Mouse (Mus musculus): ENCODE measurements around the gene Rab40b.
"Not testable (repeated sequence)": the region's sequence is repeated elsewhere in the genome, so short reads cannot be mapped to it uniquely, and the experiment has no call there.

Gene Rab40b

DNA sequence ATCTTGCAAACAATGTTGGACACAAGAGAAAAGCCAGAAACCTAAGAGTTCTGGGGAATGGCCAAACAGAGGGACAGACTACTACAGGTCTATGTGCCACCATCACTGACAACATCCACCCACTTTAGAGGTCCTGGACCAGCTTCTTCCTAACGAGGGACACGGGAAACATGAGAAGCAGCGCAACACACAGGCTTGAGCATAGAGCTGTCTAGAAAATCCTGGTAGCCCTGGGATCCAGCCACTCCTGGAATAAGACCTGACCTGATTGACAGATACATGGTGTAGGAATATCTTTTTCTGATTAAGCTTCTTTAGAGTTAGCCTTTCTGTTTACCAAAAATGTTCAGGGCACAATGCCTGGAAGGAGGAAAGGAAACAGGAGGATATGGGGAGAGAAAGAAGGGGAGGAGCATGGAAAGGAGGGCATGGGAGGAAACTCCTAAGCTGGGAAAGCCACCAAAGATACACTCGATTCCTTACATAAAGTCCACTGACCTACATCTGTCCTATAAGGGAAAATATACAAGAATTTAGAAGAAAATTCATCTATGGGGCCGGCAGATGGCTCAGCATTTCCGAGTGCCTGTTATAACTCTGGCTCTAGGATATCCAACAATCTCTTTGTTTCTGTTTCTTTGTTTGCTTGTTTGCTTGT is 17.6 kb downstream of the Rab40b start:
- intact Hi-C loops (cut with DNase I) = no loop called here

DNA sequence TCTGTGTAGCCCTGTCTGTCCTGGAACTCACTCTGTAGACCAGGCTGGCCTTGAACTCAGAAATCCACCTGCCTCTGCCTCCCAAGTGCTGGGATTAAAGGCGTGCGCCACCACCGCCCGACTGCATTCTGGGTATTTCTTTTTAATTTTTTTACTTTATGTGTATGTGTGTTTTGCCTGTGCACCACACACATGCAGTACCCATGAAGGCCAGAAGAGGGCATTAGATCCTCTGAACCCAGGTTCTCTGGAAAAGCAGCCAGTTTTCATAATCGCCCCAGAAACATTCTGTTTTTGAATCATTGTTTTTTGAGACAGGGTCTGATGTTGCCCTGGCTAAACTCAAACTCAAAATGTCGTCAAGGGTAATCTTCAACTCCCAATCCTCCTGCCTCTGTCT is 18.4 kb downstream of the Rab40b start:
- intact Hi-C loops (cut with DNase I) = no loop called here

DNA sequence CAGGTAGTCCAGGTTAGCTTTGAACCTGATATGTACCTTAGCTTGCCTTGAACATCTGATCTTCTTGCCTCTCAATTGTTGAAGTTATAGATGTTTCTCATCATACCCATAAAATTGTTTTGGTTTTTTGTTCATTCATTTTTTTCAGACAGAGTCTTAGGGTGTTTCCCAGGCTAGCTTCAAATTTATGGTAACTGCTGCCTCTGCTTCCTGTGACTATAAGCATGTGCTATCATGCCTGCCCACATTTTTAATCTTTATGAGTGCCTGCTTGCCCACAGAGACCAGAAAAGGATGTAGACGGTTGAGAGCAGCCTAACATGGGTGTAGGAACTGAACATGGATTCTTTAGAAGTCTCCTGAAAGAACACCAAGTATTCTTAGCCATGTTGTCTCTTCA is 19.3 kb downstream of the Rab40b start:
- intact Hi-C loops (cut with DNase I) = no loop called here

DNA sequence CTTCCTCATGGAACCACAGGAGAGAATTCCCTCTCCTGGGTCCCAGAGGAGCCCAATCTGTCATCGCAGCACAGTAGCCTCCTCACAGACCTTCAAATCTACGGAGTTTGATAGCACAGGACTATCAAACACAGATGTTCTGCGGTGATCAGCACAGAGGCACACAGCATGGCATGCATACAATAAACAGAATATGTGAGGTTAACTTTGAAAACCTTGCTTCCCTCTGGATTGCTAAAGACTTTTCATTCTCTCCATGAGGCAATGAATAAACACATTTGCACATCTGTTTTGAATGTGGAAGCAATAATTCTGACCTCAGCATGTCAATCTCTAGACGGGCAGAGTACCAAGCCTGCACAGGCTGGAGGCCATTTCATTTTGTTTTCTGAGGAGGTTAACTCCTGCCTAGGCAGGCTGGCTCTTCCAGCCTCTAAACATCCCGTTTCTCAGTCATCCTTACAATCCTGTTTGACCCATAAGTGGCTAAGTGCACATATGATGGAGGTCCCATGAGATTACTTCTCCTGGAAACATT is 20.8 kb downstream of the Rab40b start:
- intact Hi-C loops (cut with DNase I) = no loop called here

DNA sequence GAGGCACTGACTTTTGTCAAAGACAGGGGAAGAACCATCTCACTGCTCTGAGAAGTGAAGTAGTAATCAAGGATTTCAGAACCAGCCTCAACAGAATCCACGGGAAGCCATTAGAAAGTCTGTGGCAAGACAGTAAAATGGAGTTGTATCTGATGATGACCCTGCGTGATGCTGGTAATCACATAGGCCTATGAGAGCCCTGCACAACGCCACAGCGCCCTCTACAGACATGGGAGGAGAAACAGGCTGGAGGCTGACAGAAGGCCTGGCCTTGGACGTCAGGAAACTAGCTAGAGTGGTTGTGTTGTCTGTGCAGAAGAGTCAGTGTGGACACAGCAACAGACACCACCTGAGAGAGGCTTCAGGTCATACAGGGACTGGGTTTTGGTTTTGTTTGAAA is 25.8 kb downstream of the Rab40b start:
- intact Hi-C loops (cut with DNase I) = no loop called here

DNA sequence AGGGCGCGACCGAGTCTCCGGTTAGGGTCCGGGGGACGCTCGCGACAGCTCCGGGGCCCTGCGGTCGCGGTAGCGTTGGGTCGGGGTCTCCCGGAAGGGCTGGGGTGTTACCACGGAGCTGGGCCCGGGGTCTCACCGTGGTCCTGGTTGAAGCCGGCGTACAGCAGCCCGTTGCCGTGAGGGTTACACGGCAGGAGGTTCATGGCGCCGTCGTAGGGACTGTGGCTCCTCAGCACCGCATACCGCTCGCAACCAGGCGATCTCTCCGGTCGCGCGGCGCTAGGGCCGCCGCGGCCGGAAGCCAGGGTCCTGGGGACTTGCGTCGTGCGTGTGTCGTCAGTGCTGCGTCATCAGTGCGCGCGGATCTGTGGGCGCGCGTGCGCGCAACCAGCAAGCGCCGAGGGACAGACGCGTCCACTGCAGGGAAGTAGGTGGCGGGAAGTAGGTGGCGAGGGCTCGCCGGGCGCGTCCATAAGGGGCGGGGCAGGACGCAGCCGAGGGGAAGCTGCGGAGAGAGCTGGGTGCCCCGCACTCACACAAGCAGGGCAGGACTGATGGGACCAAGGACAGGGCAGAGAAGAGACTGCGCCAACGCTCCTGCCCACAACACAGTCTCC is 33.9 kb downstream of the Rab40b start, which contains the start of gene Wdr45b:
Gene Wdr45b (minus strand): TSS at position 355 of the 617 bp plus-strand sequence.
- intact Hi-C loops (cut with DNase I) = no loop called here

DNA sequence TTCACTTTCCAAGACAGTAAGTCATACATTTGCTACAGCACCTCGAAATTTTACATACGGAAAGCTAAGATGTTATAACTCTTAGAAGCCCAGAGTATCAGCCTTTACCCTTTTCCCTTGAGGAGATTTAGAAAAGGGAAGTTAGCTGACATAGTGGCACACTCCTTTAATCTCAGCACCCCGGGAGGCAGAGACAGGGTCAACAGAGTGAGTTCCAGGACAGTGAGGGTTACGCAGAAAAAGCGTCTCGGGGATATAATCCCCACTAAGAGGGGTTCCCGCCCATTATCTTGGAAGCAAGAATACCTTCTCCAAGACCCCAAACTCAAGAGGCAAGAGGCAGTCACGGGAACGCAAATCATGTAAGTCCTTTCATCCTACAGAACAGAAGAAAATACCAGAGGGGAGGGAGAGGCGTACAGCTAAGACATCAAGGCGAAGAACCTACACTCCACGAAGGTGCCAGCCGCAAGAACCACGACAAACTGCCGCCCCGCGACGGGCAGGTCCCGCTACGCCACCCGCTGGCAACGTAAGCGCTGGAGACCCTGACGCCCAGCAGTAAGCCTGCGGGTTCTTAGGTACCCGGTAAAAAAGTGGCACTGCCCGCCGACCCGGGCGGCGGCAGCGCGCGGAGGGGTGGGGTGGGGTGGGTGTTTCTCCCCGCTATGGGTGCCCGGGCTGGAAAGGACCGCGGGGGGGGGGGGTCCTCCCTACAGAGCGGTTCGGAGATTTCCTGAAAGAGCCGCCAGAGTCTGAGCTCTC is 34.5 kb downstream of the Rab40b start:
- intact Hi-C loops (cut with DNase I) = no loop called here

DNA sequence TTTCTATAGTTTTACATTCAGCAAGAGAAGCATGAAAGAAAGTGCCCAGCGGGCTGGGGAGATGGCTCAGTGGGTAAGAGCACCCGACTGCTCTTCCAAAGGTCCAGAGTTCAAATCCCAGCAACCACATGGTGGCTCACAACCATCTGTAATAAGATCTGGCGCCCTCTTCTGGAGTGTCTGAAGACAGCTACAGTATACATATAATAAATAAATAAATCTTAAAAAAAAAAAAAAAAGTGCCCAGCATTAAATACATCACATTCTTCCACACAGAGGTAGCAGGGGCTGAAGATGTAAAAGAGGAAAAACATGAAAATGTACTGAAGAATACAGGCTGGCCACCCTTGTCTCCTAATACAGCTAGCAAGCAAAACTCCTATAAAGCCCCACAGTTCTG is 39.3 kb downstream of the Rab40b start:
- intact Hi-C loops (cut with DNase I) = not testable (repeated sequence)

DNA sequence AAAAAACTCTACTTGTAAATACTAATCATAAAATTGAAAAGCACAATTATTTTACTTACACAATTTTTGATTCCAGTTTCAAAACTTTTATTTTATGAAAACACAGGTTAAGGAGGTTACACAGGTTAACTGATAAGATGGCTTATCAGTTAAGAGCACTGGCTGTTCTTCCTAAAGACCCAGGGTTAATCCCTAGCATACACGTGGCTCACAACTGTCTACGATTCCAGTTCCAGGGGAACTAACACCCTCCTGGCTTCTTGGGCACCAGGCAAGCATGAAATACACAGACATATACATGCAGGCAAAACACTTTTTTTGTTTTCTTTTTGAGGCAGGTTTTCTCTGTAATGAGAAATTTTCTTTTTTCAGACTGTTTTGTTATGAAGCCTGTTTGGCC is 39.9 kb downstream of the Rab40b start:
- intact Hi-C loops (cut with DNase I) = no loop called here

DNA sequence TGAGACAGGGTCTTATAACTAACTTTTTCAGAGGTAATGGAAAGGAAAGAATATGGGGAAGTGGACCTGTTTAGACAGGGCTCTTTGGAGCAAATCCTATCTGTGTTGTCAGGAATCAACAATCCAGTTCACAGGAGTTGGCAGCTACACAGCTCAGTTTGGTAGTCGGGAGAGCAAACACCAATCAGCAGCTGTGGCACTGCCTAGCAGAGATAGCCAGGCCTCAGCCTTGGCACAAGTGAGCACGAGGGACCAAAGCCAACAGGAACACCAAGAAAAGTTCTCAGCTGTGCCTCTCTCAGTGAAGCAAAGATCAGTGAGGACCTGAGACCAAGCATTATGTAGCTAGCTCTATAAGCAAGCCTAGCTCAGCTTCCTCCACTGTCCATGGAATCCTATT is 41.0 kb downstream of the Rab40b start:
- intact Hi-C loops (cut with DNase I) = no loop called here

DNA sequence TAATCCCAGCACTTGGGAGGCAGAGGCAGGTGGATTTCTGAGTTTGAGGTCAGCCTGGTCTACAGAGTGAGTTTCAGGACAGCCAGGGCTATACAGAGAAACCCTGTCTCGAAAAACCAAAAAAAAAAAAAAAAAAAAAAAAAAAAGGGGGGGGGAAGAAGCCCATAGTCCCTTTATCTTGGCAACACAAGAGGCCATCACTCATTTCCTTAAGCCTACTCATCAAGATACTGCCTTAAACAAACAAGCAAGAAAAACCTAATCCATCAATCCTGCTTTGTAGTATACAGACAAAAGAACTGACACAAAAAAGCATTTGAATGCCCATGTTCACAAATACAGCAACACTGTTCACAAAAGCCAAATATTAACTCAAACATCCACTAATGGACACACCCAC is 45.6 kb downstream of the Rab40b start:
- intact Hi-C loops (cut with DNase I) = not testable (repeated sequence)

DNA sequence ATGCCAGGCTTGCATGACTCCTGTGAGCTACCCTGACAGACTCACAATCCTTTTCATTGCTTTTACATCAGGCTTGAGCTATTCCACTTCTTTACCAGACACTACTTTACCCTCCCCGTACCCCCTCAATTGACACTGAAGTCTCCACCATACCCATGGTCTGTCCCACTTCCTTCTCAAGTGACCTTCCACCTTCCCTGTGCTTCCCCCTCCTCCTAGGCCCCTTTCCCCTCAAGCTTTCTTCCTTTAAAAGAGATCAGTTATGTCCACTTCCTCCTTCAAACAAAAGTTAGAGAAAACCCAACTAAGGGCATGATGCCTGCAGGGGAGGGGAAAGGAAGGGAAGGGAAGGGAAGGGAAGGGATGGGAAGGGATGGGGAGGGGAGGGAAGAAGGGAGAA is 47.8 kb downstream of the Rab40b start:
- intact Hi-C loops (cut with DNase I) = no loop called here

DNA sequence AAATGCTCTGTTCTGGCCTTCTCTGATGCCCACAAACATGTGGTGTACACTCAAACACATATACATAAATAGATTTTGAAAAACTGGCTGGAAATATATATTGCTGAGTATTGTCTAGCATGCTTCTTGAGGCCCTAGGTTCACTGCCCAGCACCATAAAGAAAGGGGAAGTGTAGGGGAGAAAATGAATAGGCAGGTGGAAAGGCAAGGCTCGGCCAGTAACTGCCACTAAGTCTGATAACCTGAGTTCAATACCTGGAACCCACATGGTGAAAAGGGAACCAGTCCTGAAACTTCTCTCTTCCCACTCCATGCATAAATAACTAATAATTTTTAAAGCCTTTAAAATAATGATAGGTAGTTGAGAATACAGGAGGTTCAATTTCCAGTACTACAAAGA is 48.4 kb downstream of the Rab40b start:
- intact Hi-C loops (cut with DNase I) = no loop called here

DNA sequence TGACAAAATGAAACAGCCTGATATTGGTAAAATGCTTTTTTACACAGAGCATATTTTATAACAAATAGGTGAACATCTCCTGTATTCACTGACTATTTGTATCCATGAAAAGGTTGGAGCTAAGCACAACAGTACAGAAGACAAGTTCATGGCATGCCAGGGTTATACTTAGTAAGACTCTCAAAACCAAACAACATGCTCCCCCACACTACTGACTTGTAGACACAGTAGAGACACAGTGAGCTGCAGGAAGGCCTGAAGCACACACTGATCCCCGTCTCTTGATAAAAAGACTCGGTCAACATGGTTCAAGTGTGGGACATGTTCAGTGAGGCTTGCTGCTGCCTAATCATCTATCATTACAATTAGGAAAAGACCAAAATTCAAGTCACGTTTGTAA is 56.4 kb downstream of the Rab40b start:
- intact Hi-C loops (cut with DNase I) = no loop called here

DNA sequence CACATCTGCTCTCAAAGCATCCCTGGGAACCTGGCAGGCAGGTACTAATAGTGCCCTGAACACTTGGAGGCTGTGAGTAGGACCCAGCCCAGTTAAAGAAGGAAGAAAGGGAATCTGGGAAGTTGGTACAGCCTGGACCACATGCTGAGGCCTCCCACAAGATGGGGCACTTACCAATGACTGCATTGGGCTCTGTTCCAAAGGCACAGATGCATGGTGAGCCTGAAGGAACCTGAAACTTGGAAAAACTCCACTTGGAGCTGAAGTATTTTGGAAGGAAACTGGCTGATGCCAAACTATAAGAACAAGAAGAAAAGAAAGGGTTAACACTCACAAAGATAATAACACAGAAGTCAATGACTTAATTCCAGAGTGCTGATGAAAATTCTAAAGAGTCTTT is 59.4 kb downstream of the Rab40b start:
- intact Hi-C loops (cut with DNase I) = no loop called here

DNA sequence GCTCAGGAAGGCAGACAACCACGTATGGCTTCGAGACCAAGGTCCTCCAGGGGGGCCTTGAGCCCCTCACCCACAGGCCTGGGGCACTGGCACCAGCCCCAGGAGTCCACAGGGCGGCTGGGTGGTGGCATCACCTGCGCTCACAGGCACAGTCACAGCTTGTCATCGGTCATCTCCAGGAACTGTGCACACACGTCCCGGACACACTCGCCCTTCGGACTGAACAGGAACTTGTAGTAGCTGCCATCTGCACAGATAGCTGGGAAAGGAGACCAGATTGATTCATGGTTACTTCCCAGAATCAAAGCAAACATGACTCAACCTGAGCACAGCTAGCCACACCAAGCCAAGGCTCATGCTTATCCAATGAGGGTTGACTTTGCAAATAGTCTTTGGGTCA is 59.8 kb downstream of the Rab40b start:
- intact Hi-C loops (cut with DNase I) = no loop called here

DNA sequence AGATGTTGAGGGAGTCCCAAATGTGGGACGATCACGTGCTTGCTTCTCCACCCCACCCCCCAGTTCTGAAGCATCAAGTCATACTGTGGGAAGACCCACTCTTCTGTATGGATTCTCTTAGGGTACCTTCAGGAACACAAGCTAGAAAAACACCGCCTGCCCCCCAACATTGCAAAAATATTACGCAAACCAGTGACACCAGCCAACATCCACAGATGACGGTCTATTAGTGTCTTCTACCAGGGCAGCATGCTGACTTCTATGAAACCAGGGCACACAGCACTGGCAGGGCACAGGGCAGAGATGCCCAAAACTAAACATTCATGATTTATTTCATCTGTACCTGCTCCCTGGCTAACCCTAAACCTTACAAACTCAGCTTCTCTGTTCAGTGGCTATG is 61.4 kb downstream of the Rab40b start:
- intact Hi-C loops (cut with DNase I) = no loop called here

DNA sequence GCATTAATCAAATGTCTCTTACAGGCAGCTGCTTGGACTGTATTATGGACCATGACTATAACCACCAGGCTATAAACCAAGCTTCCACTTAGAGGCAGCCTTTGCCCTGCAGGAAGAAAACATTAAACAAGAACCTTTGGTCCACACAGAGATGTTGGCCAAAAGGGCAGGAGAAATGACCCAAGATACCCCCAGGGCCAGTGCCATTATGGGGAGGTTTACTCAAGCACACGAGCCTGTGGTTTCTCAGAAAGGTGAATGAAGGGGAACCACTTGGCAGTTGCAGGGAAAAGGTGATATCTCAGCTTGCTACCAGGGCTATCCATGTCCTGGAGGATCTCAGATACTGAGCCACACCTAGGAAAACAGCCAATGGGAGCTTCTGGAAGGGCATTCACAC is 62.0 kb downstream of the Rab40b start:
- intact Hi-C loops (cut with DNase I) = no loop called here

DNA sequence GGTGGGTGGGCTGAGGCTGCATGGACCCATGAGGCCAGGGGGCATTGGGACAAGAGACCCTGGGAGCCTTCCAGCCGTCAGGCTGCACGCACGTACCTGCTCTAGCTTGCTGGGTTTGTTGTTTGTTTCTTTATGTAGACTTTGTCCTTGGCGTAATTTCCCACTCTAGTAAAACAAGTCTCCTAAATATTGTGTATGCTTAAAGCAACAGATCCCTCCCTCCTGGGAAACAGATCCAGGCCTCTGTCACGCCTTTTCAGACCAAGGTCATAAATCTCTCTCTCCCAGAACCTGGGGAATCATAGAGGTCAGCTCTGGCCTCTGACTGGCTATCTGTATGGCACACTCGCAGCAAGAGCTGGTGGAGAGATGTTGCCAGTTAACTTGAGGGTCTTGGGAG is 80.3 kb downstream of the Rab40b start:
- intact Hi-C loops (cut with DNase I) = not testable (repeated sequence)

DNA sequence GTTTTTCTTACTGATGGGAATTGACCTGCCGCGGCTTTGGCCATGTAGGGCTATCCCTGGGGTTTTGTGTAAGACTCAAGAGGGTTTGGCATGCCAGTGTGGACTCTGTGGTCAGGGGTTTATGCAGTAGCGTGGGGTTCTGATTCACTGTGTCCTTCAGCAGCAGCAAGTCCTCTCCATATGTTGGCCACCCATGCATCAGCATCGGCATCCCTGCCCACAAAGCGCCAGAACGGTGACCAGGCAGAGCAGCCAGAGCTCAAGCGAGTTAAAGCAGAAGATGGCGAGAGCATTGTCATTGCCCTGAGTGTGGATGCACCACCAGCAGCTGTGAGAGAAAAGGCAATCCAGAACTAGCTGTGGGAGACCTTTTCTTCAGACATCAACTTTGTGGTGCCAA is 81.4 kb downstream of the Rab40b start:
- intact Hi-C loops (cut with DNase I) = no loop called here

Measured in adrenal gland (tissue).